Mouse (Mus musculus) inflammation-experienced regulatory T-cells, adult 6 months (primary cell): ENCODE results near the gene AI467606. TPM values are rescaled to one million over a fixed set of nuclear protein-coding genes. Genes with fewer than 3 reads are reported as not detected.

Source experiments
- ATAC-seq: one replicate; pipeline ENCODE4 v1.8.0; 2017
- polyA plus RNA-seq, 3 experiments: library from polyadenylated mRNA; unstranded; fragments of 100-300 nt; shearing (Covaris generic); gene quantifications; one replicate each; pipeline ENCODE4 v1.2.1; 2017

AI467606 gene
- polyA plus RNA-seq, 3 experiments from 2014 or later, result 248 to 287 (median 263) TPM

GRCm38 (mm10) chr7:127129638-127130037 is 38.5 kb downstream of the AI467606 start:
- ATAC-seq, result peak; percentile 75

- no peak for ATAC-seq
Measured at GRCm38 (mm10) chr7:127133125-127133524, 42.0 kb downstream of the AI467606 start.

GRCm38 (mm10) chr7:127134821-127135447 is 43.8 kb downstream of the AI467606 start:
- peak; percentile 10 for ATAC-seq

- ATAC-seq, result no peak
Measured at GRCm38 (mm10) chr7:127136181-127137071, 45.3 kb downstream of the AI467606 start.

- ATAC-seq, result peak; percentile 68
Measured at GRCm38 (mm10) chr7:127137262-127138017, 46.3 kb downstream of the AI467606 start, which contains the start of gene Spn. Spn (minus strand) TSS chr7:127137823.

- ATAC-seq, result no peak
Measured at GRCm38 (mm10) chr7:127139100-127139499, 47.9 kb downstream of the AI467606 start.

GRCm38 (mm10) chr7:127139562-127139961 is 48.4 kb downstream of the AI467606 start:
- ATAC-seq, result no peak

- ATAC-seq, result no peak
Measured at GRCm38 (mm10) chr7:127140623-127141404, 49.7 kb downstream of the AI467606 start.

GRCm38 (mm10) chr7:127142214-127142613 is 51.1 kb downstream of the AI467606 start:
- ATAC-seq, result no peak

GRCm38 (mm10) chr7:127142666-127143065 is 51.5 kb downstream of the AI467606 start:
- no peak for ATAC-seq

Other genes starting within 250 kb of the AI467606 start
- not detected for gene Doc2a, start 243.9 kb upstream of the AI467606 start, polyA plus RNA-seq
- gene Hirip3, start 229.4 kb upstream of the AI467606 start, polyA plus RNA-seq, result 10 to 100 TPM; 11.2 to 19.3 (median 18.2) TPM
- gene Ino80e, start 229.0 kb upstream of the AI467606 start, polyA plus RNA-seq, result 10 to 100 TPM; 63.0 to 88.4 (median 68.7) TPM
- gene Taok2, start 206.7 kb upstream of the AI467606 start, polyA plus RNA-seq, result 10 to 100 TPM; 16.8 to 20.3 (median 19.6) TPM
- 10 to 100 TPM; 36.8 to 69.8 (median 47.7) TPM for gene Tmem219, start 168.4 kb upstream of the AI467606 start, polyA plus RNA-seq
- gene Kctd13, start 162.5 kb upstream of the AI467606 start, polyA plus RNA-seq, result 1 to 10 TPM; 6.1 to 7.9 (median 6.3) TPM
- gene Asphd1, start 141.8 kb upstream of the AI467606 start, polyA plus RNA-seq, result under 1 TPM in 1 of 3 experiments, not detected in 2; 0.34 TPM
- under 1 TPM; 0.69 to 0.87 (median 0.77) TPM for gene Sez6l2, start 140.8 kb upstream of the AI467606 start, polyA plus RNA-seq
- 100 to 1,000 TPM; 104 to 127 (median 115) TPM for gene Cdipt, start 115.4 kb upstream of the AI467606 start, polyA plus RNA-seq
- gene Cdiptos, start 115.3 kb upstream of the AI467606 start, polyA plus RNA-seq, result 1 to 10 TPM in 2 of 3 experiments, under 1 TPM in 1; 0.91 to 1.8 (median 1.3) TPM
- 10 to 100 TPM; 15.2 to 19.7 (median 16.2) TPM for gene Mvp, start 76.7 kb upstream of the AI467606 start, polyA plus RNA-seq
- gene Pagr1b, start 74.9 kb upstream of the AI467606 start, polyA plus RNA-seq, result not detected
- 10 to 100 TPM; 34.7 to 44.5 (median 42.6) TPM for gene Pagr1a, start 74.0 kb upstream of the AI467606 start, polyA plus RNA-seq
- gene Gm42742, start 70.3 kb upstream of the AI467606 start, polyA plus RNA-seq, result 10 to 100 TPM; 42.5 to 62.2 (median 46.4) TPM
- 1 to 10 TPM in 1 of 3 experiments, under 1 TPM in 1, not detected in 1; 0.97 to 1.1 TPM for gene Prrt2, start 70.1 kb upstream of the AI467606 start, polyA plus RNA-seq
- gene Maz, start 64.3 kb upstream of the AI467606 start, polyA plus RNA-seq, result 10 to 100 TPM; 18.6 to 22.4 (median 21.4) TPM
- gene Kif22, start 48.9 kb upstream of the AI467606 start, polyA plus RNA-seq, result 10 to 100 TPM; 11.7 to 94.2 (median 13.8) TPM
- 1 to 10 TPM in 1 of 3 experiments, not detected in 2; 1.6 TPM for gene Zg16, start 4.0 kb upstream of the AI467606 start, polyA plus RNA-seq
- 10 to 100 TPM in 2 of 3 experiments, 1 to 10 TPM in 1; 7.8 to 15.5 (median 15.0) TPM for gene Qprt, start 30.9 kb downstream of the AI467606 start, polyA plus RNA-seq
- 100 to 1,000 TPM; 105 to 226 (median 130) TPM for gene Spn, start 46.5 kb downstream of the AI467606 start, polyA plus RNA-seq
- 10 to 100 TPM; 43.2 to 56.9 (median 48.7) TPM for gene Cd2bp2, start 104.7 kb downstream of the AI467606 start, polyA plus RNA-seq
- 10 to 100 TPM; 13.2 to 16.6 (median 13.6) TPM for gene Tbc1d10b, start 117.1 kb downstream of the AI467606 start, polyA plus RNA-seq
- gene Mylpf, start 117.5 kb downstream of the AI467606 start, polyA plus RNA-seq, result 10 to 100 TPM; 23.0 to 25.8 (median 23.4) TPM
- 1 to 10 TPM; 3.3 to 6.8 (median 4.6) TPM for gene Zfp553, start 141.7 kb downstream of the AI467606 start, polyA plus RNA-seq
- 100 to 1,000 TPM; 783 to 927 (median 807) TPM for gene Sept1, start 141.8 kb downstream of the AI467606 start, polyA plus RNA-seq
- gene Zfp771, start 152.9 kb downstream of the AI467606 start, polyA plus RNA-seq, result 1 to 10 TPM in 1 of 3 experiments, under 1 TPM in 1, not detected in 1; 0.46 to 1.5 TPM
- 10 to 100 TPM; 37.2 to 88.3 (median 51.2) TPM for gene Dctpp1, start 169.3 kb downstream of the AI467606 start, polyA plus RNA-seq
- 10 to 100 TPM; 19.4 to 45.4 (median 28.6) TPM for gene Sephs2, start 182.7 kb downstream of the AI467606 start, polyA plus RNA-seq
- gene Itgal, start 204.9 kb downstream of the AI467606 start, polyA plus RNA-seq, result 100 to 1,000 TPM; 201 to 247 (median 214) TPM